Mouse (Mus musculus) right cerebral cortex, postnatal 10 days (tissue): ENCODE results near the gene B4galnt2.

Experiments used
- DNase-seq, 2 experiments: peaks; one replicate each; pipeline ENCODE4 v3.0.0; 2021; ENCODE audit warnings: low spot score in 2 of 2

Gene B4galnt2

DNA sequence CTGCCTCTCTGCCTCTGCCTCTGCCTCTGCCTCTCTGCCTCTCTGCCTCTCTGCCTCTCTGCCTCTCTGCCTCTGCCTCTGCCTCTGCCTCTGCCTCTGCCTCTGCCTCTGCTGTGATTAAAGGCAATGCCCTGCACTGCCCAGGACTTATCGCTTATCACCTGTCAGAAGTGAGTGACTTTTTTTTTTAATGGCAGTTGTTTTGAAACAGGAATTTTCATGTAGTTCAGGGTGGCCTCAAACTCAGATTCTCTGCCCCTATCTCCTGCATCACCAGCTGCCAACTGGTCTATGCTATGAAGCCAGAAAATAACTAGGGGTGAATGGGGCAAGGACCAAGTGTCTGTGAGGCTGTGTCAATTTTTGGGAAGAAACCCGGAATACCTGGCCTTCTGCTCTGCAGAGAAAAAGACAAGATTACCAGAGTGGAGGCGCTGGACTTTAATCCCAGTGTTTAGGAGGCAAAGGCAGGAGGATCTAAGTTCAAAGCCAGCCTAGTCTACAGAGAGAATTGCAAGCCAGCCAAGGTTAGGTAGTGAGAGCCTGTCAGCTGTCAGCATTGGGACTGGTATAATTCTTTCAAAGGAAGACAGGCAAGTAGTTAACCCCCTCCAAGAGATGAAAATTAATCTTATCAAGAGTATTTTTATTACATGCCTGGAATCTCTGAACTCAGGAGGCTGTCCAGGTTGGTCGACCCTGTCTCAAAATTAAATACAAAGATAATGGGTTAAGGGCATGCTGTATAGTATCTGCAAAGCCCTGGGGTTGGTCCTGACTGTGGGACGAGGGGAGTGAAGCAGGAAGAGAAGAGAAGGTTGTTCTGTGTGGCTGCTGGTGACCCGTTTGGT lies 88.1 kb downstream of the B4galnt2 start:
- DNase-seq: no peak

- no peak for DNase-seq
Observed at GRCm38 (mm10) chr11:95825625-95826024, 89.1 kb downstream of the B4galnt2 start.

- peak; percentile 60 to 72 for DNase-seq
Observed at GRCm38 (mm10) chr11:95824877-95825243, 89.8 kb downstream of the B4galnt2 start.

GRCm38 (mm10) chr11:95824071-95824876 lies 90.4 kb downstream of the B4galnt2 start, which contains the start of gene Phospho1:
Gene Phospho1, plus strand, starts transcription at chr11:95824499.
- DNase-seq: peak; percentile 94

GRCm38 (mm10) chr11:95822437-95822836 lies 92.3 kb downstream of the B4galnt2 start:
- no peak for DNase-seq

DNA sequence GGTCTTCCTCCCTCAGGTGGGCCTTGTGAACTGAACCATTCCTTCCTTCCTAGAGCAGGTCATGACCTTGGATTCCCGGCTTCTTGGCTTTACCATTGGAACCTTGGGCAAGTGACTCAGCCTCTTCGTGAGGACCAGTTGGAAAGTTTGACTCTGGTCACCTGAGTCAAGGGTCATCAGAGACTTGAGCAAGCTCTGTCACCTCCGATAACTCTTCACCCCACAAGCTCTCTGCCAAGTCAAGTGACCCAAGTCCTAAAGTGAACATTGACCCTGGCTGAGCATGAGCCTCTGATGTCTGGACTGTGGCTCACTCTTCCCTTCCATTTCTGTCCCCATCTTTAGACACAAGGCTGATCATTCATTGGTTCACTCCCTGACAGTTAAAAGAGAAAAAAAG lies 93.2 kb downstream of the B4galnt2 start:
- no peak for DNase-seq

DNA sequence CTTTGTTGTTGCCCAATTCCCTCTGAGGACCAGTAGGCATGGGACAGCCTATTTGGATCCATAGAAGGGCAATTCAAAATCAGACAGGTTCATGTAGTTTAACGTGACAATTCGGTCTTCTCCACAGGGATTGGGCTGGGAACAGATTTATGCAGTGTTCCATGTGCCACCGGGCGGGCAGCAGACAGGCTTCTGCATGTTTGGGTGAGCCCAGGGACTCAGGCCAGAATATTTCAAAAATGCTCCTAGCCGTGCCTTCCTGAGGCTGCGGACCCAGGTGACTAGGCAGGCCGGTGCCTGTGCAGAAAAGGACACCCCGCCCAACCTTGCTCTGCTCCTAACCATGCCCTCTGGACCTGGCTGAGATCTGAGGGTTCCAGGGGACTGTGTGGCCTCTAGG lies 95.6 kb downstream of the B4galnt2 start:
- no peak for DNase-seq
